Comparison of ENCODE assay signal across 7 mouse cellular contexts in the genomic region with DNA sequence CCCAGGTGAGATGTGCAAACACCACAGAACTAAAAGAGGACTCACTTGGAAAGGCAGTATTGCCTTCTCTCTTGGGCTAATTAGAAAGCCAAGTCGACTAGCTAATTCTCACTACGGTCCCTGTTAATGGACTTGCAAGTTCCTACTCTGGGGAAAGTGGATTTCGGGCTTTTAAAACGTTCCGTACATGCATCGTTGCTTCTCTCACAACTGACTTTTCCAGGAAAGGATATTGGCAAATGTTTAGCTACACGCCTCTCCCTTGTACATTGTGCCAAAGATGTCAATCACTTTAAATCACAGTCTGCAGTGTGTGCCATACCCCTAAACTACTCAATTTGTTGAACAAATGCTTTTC. TPM values are rescaled to one million over a fixed set of nuclear protein-coding genes. Genes with fewer than 3 reads are reported as not detected.
DNase-seq lines count a peak whose midpoint lies in the region; ATAC-seq and TF ChIP-seq lines count a peak whose summit lies in the region.

No protein-coding gene starts in this region.

- ATAC-seq in forebrain, embryonic 13.5 days = no peak
- no peak for ATAC-seq in limb, embryonic 13.5 days (ENCODE audit: low FRiP score, low read depth)

- peak overlapping the region; percentile 91 for H3K4me2 ChIP-seq in forebrain, embryonic 13.5 days
- H3K4me2 ChIP-seq in limb, embryonic 13.5 days (replicated peaks) = peak overlapping the region; percentile 78

- H3K36me3 ChIP-seq in spleen, adult 2 months (ENCODE audit: control insufficient read depth, insufficient read depth, low read length) = no peaks in the 10 kb centered on the region
- H3K36me3 ChIP-seq in forebrain, embryonic 13.5 days (ENCODE audit: poor library complexity, severe bottlenecking) = no peaks in the 10 kb centered on the region
- no peaks in the 10 kb centered on the region for H3K36me3 ChIP-seq in limb, embryonic 13.5 days

- DNase-seq in spleen, adult 2 months (ENCODE audit: low read depth in 1 of 2, low spot score in 2 of 2) = no peak
- DNase-seq in spleen, postnatal 36 days (ENCODE audit: low spot score in 2 of 2) = no peak
- DNase-seq in yolk sac, embryonic 10.5 days (ENCODE audit: low spot score) = peak; percentile 7
- no peak for DNase-seq in ovary, postnatal 14 days (ENCODE audit: low spot score)
- no peak for DNase-seq in left cerebral cortex, postnatal 14 days (ENCODE audit: low spot score in 2 of 2)

- peaks cover 3% of the 10 kb centered on the region; the same call in 1 of the 2 replicates for H3K4me1 ChIP-seq in spleen, adult 2 months (ENCODE audit: control insufficient read depth, insufficient read depth, insufficient read length)
- H3K4me1 ChIP-seq in forebrain, embryonic 13.5 days = peaks cover 20% of the 10 kb centered on the region
- H3K4me1 ChIP-seq in limb, embryonic 13.5 days = peaks cover 25% of the 10 kb centered on the region

- H3K27ac ChIP-seq in spleen, adult 2 months (ENCODE audit: insufficient read depth, low read length) = peak overlapping the region; percentile 68; the same call in 1 of the 2 replicates
- H3K27ac ChIP-seq in forebrain, embryonic 13.5 days = no peak overlapping the region
- 0 out of 2 replicates have a peak overlapping the region, but pooled peaks have one; percentile 61 for H3K27ac ChIP-seq in limb, embryonic 13.5 days

- H3K9me3 ChIP-seq in forebrain, embryonic 13.5 days (replicated peaks) = no peaks in the 10 kb centered on the region
- no peaks in the 10 kb centered on the region for H3K9me3 ChIP-seq in limb, embryonic 13.5 days

- intact Hi-C loops in left cerebral cortex, postnatal 14 days (cut with DNase I) = loop anchor here (5.0 kb wide), 2 partner anchors 81 to 139 kb away; no protein-coding TSS in a partner anchor

- no peak overlapping the region for H3K9ac ChIP-seq in forebrain, embryonic 13.5 days
- H3K9ac ChIP-seq in limb, embryonic 13.5 days = 0 out of 2 replicates have a peak overlapping the region, but pooled peaks have one; percentile 93

- TF ChIP-seq POLR2A in spleen, adult 2 months (IDR thresholded peaks at IDR 0.05; ENCODE audit: low read depth, low read length) = no peak

- H3K27me3 ChIP-seq in spleen, adult 2 months (ENCODE audit: control insufficient read depth, insufficient read depth, low read length) = no peaks in the 10 kb centered on the region
- H3K27me3 ChIP-seq in forebrain, embryonic 13.5 days = peaks cover 3% of the 10 kb centered on the region; the same call in 1 of the 2 replicates
- no peaks in the 10 kb centered on the region for H3K27me3 ChIP-seq in limb, embryonic 13.5 days

- peak overlapping the region; percentile 98 for H3K4me3 ChIP-seq in spleen, adult 2 months (ENCODE audit: extremely low read depth, insufficient read depth, insufficient read length)
- H3K4me3 ChIP-seq in forebrain, embryonic 13.5 days = peak overlapping the region; percentile 91
- H3K4me3 ChIP-seq in limb, embryonic 13.5 days = peak overlapping the region; percentile 92

- WGBS in spleen, adult 2 months = 2% methylated on average over 7 of the region's 7 CpGs
- 11% methylated on average over 7 of the region's 7 CpGs for WGBS in forebrain, embryonic 13.5 days
- WGBS in limb, embryonic 13.5 days = 11% methylated on average over 7 of the region's 7 CpGs

- no peak for TF ChIP-seq CTCF in spleen, adult 2 months (IDR thresholded peaks at IDR 0.05; ENCODE audit: extremely low read depth, insufficient read depth, insufficient read length, insufficient replicate concordance)

RNA-seq across cellular contexts. Expression of a gene that starts 0.9 kb away (rescaled TPM):
- 1.9 and 2.0 TPM in 2 replicates for polyA plus RNA-seq in spleen, adult 2 months (2012; rRNA removed)
- 10.6 and 14.7 TPM in 2 replicates for polyA plus RNA-seq in forebrain, embryonic 13.5 days (2015; fragmentation: Nextera tagmentation; extraction: Ambion mirVana)
- polyA plus RNA-seq in limb, embryonic 13.5 days (2015; fragmentation: Nextera tagmentation; extraction: Ambion mirVana) = 12.5 and 13.1 TPM in 2 replicates
- total RNA-seq in left cerebral cortex, postnatal 14 days (2021) = 1 to 10 TPM; 8.1 to 8.3 TPM
